Mouse (Mus musculus) brain, embryonic 14.5 days (tissue): ENCODE results near the gene Mrto4.

ENCODE experiments used
- CTCF ChIP-seq: fragments of 200-500 bp; IDR thresholded peaks from 2 replicates; pipeline ENCODE4 v1.5.1; 2012; ENCODE audit warnings: inconsistent platforms, mild to moderate bottlenecking, moderate library complexity, borderline replicate concordance; ENCODE audit not compliant: insufficient read depth, insufficient read length; ENCODE audit errors: extremely low read depth
- POLR2A ChIP-seq: fragments of 200-500 bp; IDR thresholded peaks from 2 replicates; pipeline ENCODE4 v1.6.1; 2012; ENCODE audit warnings: mild to moderate bottlenecking, inconsistent platforms, borderline replicate concordance; ENCODE audit not compliant: poor library complexity, insufficient read depth, insufficient read length, severe bottlenecking; ENCODE audit errors: extremely low read depth

DNA sequence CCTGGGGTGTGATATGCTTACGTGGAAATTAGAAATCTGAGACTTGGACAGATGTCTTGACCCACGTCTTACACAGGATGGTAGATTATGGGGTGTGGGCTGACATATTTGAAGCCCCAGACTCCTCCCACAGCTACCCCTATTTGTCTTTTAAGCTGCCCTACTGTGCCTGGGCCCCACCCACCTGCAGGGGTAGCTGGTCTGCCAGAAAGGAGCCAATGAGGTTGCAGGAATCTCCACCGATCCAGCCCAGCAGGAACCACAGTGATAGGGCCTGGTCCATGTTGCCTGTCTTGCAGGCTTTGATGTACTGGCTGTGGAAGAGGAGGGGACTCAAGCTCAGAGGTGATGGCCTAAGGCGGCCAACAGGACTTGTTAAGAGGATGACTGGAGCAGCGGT lies 50.1 kb downstream of the Mrto4 start:
- no peak for TF ChIP-seq CTCF
- TF ChIP-seq POLR2A = no peak
